Mouse (Mus musculus): ENCODE results near the gene B3gnt4.

DNA sequence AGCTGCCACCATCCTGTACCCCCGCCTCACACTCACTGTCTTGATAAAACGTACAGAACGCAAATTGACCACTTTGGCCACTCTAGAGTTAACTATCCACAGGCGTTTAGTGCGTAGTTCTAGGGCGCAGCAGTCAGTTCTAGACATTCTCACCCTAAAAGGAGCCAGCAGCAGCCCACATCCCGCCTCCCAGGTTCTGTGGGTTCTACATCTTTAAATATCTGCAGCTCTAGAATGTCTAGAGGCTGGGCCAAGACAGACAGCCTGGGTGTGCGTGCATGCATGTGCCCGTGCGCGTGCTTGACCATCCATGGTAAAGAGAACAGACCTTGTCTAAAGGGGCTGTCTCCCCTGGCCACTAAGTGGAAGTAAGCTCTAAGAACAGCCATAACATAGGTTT, 50.9 kb downstream of the B3gnt4 start:
- TF ChIP-seq CTCF (IDR thresholded peaks at IDR 0.05; ENCODE audit: low read depth, low read length) (no peak), POLR2A (IDR thresholded peaks at IDR 0.05; ENCODE audit: extremely low read depth, insufficient read depth, low read length) (no peak)

Data from liver, adult 2 months (tissue).